Mouse (Mus musculus): ENCODE results near the gene Itfg2. TPM values are rescaled to one million over a fixed set of nuclear protein-coding genes. Genes with fewer than 3 reads are reported as not detected.

The Itfg2 gene
- polyA plus RNA-seq, 1 experiment from 2014 or later = 35.6 TPM

GRCm38 (mm10) chr6:128362381-128363006 is 62.2 kb downstream of the Itfg2 start, which contains the start of the genes Rhno1 and Foxm1:
TSS of gene Rhno1 (minus strand) at chr6:128362911.
TSS of gene Foxm1 (plus strand) at chr6:128362967.
- peak; percentile 85 for ATAC-seq (replicated peaks; ENCODE audit: extremely low read depth, insufficient read depth, low FRiP score)
- H3K4me3 ChIP-seq (ENCODE audit: low read length) = peak within 1 kb of the TSS; percentile 88
- under 1% methylated on average over 72 of the region's 76 CpGs for WGBS
- peaks cover 19% of the 10 kb centered on the region for H3K36me3 ChIP-seq (ENCODE audit: control insufficient read depth, insufficient read depth)
- H3K9ac ChIP-seq (ENCODE audit: low read length) = peak within 1 kb of the TSS; percentile 87
- H3K27ac ChIP-seq (ENCODE audit: low read length) = peak within 1 kb of the TSS; percentile 92
- H3K4me1 ChIP-seq (ENCODE audit: control insufficient read depth, insufficient read depth, low read length) = peaks cover 10% of the 10 kb centered on the region
- H3K27me3 ChIP-seq (ENCODE audit: control insufficient read depth, insufficient read depth, low read length) = no peaks in the 10 kb centered on the region
- peak within 1 kb of the TSS; percentile 87 for H3K4me2 ChIP-seq (ENCODE audit: low read depth, low read length)
- no peaks in the 10 kb centered on the region for H3K9me3 ChIP-seq (replicated peaks; ENCODE audit: control insufficient read depth, low read length)

DNA sequence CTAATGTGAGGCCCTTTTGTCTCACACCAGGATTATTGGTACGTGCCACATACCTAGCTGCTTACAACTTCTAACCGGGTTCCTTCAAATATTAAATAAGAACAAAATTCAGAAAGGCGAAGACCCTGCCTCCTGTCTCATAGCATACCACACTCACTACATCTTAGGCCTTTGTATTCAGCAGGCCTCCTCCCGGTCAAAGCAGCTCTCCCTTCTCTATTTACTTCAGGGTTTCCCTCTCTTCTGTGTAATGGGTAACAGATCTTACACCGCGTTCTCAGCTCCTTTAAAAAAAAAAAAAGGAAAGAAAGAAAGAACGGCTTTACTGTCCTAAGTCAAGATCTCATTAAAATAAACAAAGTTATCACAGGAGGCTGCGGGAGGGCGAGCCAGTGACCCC is 62.8 kb downstream of the Itfg2 start:
- peaks cover 18% of the 10 kb centered on the region; the same call in 1 of the 2 replicates for H3K36me3 ChIP-seq (ENCODE audit: control insufficient read depth, insufficient read depth)
- no peaks in the 10 kb centered on the region for H3K27me3 ChIP-seq (ENCODE audit: control insufficient read depth, insufficient read depth, low read length)
- H3K4me3 ChIP-seq (ENCODE audit: low read length) = peak overlapping the region; percentile 88
- no peak for ATAC-seq (replicated peaks; ENCODE audit: extremely low read depth, insufficient read depth, low FRiP score)
- WGBS = 16% methylated on average over 9 of the region's 9 CpGs
- peak overlapping the region; percentile 87 for H3K9ac ChIP-seq (ENCODE audit: low read length)
- peak overlapping the region; percentile 77 for H3K4me2 ChIP-seq (ENCODE audit: low read depth, low read length)
- H3K27ac ChIP-seq (ENCODE audit: low read length) = peak overlapping the region; percentile 92
- H3K9me3 ChIP-seq (replicated peaks; ENCODE audit: control insufficient read depth, low read length) = no peaks in the 10 kb centered on the region
- peaks cover 10% of the 10 kb centered on the region for H3K4me1 ChIP-seq (ENCODE audit: control insufficient read depth, insufficient read depth, low read length)

Other genes starting within 250 kb of the Itfg2 start
- 2.5 and 2.7 TPM in 2 replicates for gene Tead4, start 124.1 kb downstream of the Itfg2 start, polyA plus RNA-seq (2015; fragmentation: Nextera tagmentation; extraction: Ambion mirVana)
- 11.0 and 11.1 TPM in 2 replicates for gene Tulp3, start 69.1 kb downstream of the Itfg2 start, polyA plus RNA-seq (2015; fragmentation: Nextera tagmentation; extraction: Ambion mirVana)
- 79.2 and 82.5 TPM in 2 replicates for gene Rhno1, start 62.0 kb downstream of the Itfg2 start, polyA plus RNA-seq (2015; fragmentation: Nextera tagmentation; extraction: Ambion mirVana)
- gene Foxm1, start 62.0 kb downstream of the Itfg2 start, polyA plus RNA-seq (2015; fragmentation: Nextera tagmentation; extraction: Ambion mirVana) = 26.3 and 26.4 TPM in 2 replicates
- 0.14 and 0.22 TPM in 2 replicates for gene Tex52, start 49.5 kb downstream of the Itfg2 start, polyA plus RNA-seq (2015; fragmentation: Nextera tagmentation; extraction: Ambion mirVana)
- not detected in 2 replicates for gene Gm44596, start 49.4 kb downstream of the Itfg2 start, polyA plus RNA-seq (2015; fragmentation: Nextera tagmentation; extraction: Ambion mirVana)
- 3.4 and 4.1 TPM in 2 replicates for gene Nrip2, start 25.6 kb downstream of the Itfg2 start, polyA plus RNA-seq (2015; fragmentation: Nextera tagmentation; extraction: Ambion mirVana)
- 281 and 301 TPM in 2 replicates for gene Fkbp4, start 13.7 kb upstream of the Itfg2 start, polyA plus RNA-seq (2015; fragmentation: Nextera tagmentation; extraction: Ambion mirVana)
- 0.63 and 1.2 TPM in 2 replicates for gene Pzp, start 101.8 kb upstream of the Itfg2 start, polyA plus RNA-seq (2015; fragmentation: Nextera tagmentation; extraction: Ambion mirVana)
- 1.8 and 2.0 TPM in 2 replicates for gene A2ml1, start 156.7 kb upstream of the Itfg2 start, polyA plus RNA-seq (2015; fragmentation: Nextera tagmentation; extraction: Ambion mirVana)
- gene Klrb1a, start 198.6 kb upstream of the Itfg2 start, polyA plus RNA-seq (2015; fragmentation: Nextera tagmentation; extraction: Ambion mirVana) = 0.17 TPM in 1 of 2 replicates, not detected in the other
- gene Clec2h, start 237.5 kb upstream of the Itfg2 start, polyA plus RNA-seq (2015; fragmentation: Nextera tagmentation; extraction: Ambion mirVana) = 1.4 TPM in 1 of 2 replicates, not detected in the other